Mouse (Mus musculus): ENCODE results near the gene Prima1. TPM values are rescaled to one million over a fixed set of nuclear protein-coding genes. Genes with fewer than 3 reads are reported as not detected.

Prima1 gene
- polyA plus RNA-seq, 1 experiment from 2014 or later = 1.3 TPM

DNA sequence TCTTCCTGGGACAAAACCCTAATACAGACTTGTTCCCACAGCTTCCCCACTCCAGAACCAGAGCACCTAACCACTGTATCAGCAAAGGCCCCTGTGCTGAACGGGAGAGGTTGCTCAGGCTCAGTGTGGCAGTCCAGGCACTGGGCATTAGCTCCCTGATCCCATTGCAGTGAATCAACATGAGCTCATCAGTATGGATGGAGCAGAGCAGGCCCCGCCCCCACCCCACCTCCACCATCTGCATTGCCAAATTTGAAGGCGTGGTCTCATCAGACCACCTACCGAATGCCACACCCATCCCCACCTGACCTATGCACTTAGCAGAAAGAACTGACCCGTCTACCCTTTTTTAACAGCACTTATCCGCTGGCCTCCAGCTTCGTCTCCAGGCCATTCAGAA lies 58.9 kb downstream of the Prima1 start:
- Histone ChIP-seq H3K27ac (no peak overlapping the region), H3K27me3 (no peaks in the 10 kb centered on the region), H3K9ac (no peak overlapping the region), H3K9me3 (no peaks in the 10 kb centered on the region), H3K4me2 (no peak overlapping the region), H3K4me1 (replicated peaks) (no peaks in the 10 kb centered on the region), H3K4me3 (no peak overlapping the region), H3K36me3 (peaks cover 59% of the 10 kb centered on the region)
- no peak for ATAC-seq (ENCODE audit: low FRiP score)
- WGBS = 20% methylated on average over 7 of the region's 7 CpGs

GRCm38 (mm10) chr12:103168892-103169291 lies 73.1 kb downstream of the Prima1 start:
- H3K9me3 ChIP-seq = no peaks in the 10 kb centered on the region
- no peak overlapping the region for H3K4me2 ChIP-seq
- 0 out of 2 replicates have a peak overlapping the region, but pooled peaks have one; percentile 52 for H3K27ac ChIP-seq
- no peak for ATAC-seq (ENCODE audit: low FRiP score)
- H3K36me3 ChIP-seq = peaks cover 72% of the 10 kb centered on the region
- WGBS = 83% methylated on average over 12 of the region's 12 CpGs
- H3K4me1 ChIP-seq (replicated peaks) = peaks cover 5% of the 10 kb centered on the region; the same call in 1 of the 2 replicates
- no peaks in the 10 kb centered on the region for H3K27me3 ChIP-seq
- H3K4me3 ChIP-seq = no peak overlapping the region
- no peak overlapping the region for H3K9ac ChIP-seq

GRCm38 (mm10) chr12:103164101-103165030 lies 77.6 kb downstream of the Prima1 start:
- Histone ChIP-seq H3K4me3 (no peak overlapping the region), H3K4me2 (no peak overlapping the region), H3K27ac (no peak overlapping the region), H3K36me3 (peaks cover 69% of the 10 kb centered on the region), H3K9me3 (no peaks in the 10 kb centered on the region), H3K27me3 (peaks cover 3% of the 10 kb centered on the region; the same call in 1 of the 2 replicates), H3K4me1 (replicated peaks) (peaks cover 8% of the 10 kb centered on the region; the same call in 1 of the 2 replicates), H3K9ac (no peak overlapping the region)
- no peak; the same call in 1 of the 2 replicates for ATAC-seq (ENCODE audit: low FRiP score)
- 27% methylated on average over 14 of the region's 14 CpGs for whole genome bisulfite sequencing

GRCm38 (mm10) chr12:103163596-103163995 lies 78.4 kb downstream of the Prima1 start:
- no peaks in the 10 kb centered on the region for H3K9me3 ChIP-seq
- ATAC-seq (ENCODE audit: low FRiP score) = no peak
- no peak overlapping the region for H3K4me2 ChIP-seq
- H3K27ac ChIP-seq = no peak overlapping the region
- H3K4me3 ChIP-seq = no peak overlapping the region
- peaks cover 8% of the 10 kb centered on the region; the same call in 1 of the 2 replicates for H3K4me1 ChIP-seq (replicated peaks)
- peaks cover 3% of the 10 kb centered on the region; the same call in 1 of the 2 replicates for H3K27me3 ChIP-seq
- 72% methylated on average over 10 of the region's 10 CpGs for WGBS
- no peak overlapping the region for H3K9ac ChIP-seq
- H3K36me3 ChIP-seq = peaks cover 70% of the 10 kb centered on the region

- no peak overlapping the region for H3K4me2 ChIP-seq
- ATAC-seq (ENCODE audit: low FRiP score) = no peak
- H3K27me3 ChIP-seq = peaks cover 6% of the 10 kb centered on the region; the same call in 1 of the 2 replicates
- H3K9ac ChIP-seq = no peak overlapping the region
- peaks cover 61% of the 10 kb centered on the region for H3K36me3 ChIP-seq
- H3K4me3 ChIP-seq = no peak overlapping the region
- no peak overlapping the region for H3K27ac ChIP-seq
- WGBS = 85% methylated on average over 4 of the region's 4 CpGs
- H3K4me1 ChIP-seq (replicated peaks) = peaks cover 17% of the 10 kb centered on the region
- no peaks in the 10 kb centered on the region for H3K9me3 ChIP-seq
Observed at GRCm38 (mm10) chr12:103160721-103161120, 81.2 kb downstream of the Prima1 start.

- WGBS = 71% methylated on average over 8 of the region's 8 CpGs
- Histone ChIP-seq H3K27me3 (peaks cover 6% of the 10 kb centered on the region; the same call in 1 of the 2 replicates), H3K9me3 (0 out of 2 replicates have a peak, but pooled peaks cover 2% of the 10 kb centered on the region), H3K27ac (no peak overlapping the region), H3K9ac (no peak overlapping the region), H3K4me2 (no peak overlapping the region), H3K36me3 (peaks cover 66% of the 10 kb centered on the region), H3K4me1 (replicated peaks) (peaks cover 12% of the 10 kb centered on the region), H3K4me3 (no peak overlapping the region)
- ATAC-seq (ENCODE audit: low FRiP score) = no peak
Observed at GRCm38 (mm10) chr12:103159016-103159415, 82.9 kb downstream of the Prima1 start.

- Histone ChIP-seq H3K27me3 (peaks cover 3% of the 10 kb centered on the region; the same call in 1 of the 2 replicates), H3K9me3 (0 out of 2 replicates have a peak, but pooled peaks cover 2% of the 10 kb centered on the region), H3K4me1 (replicated peaks) (peaks cover 9% of the 10 kb centered on the region), H3K4me3 (no peak overlapping the region), H3K4me2 (no peak overlapping the region), H3K36me3 (peaks cover 59% of the 10 kb centered on the region), H3K9ac (no peak overlapping the region; the same call in 1 of the 2 replicates), H3K27ac (no peak overlapping the region)
- ATAC-seq (ENCODE audit: low FRiP score) = peak; percentile 69
- WGBS = 59% methylated on average over 18 of the region's 18 CpGs
Observed at GRCm38 (mm10) chr12:103157129-103157910, 84.6 kb downstream of the Prima1 start.

DNA sequence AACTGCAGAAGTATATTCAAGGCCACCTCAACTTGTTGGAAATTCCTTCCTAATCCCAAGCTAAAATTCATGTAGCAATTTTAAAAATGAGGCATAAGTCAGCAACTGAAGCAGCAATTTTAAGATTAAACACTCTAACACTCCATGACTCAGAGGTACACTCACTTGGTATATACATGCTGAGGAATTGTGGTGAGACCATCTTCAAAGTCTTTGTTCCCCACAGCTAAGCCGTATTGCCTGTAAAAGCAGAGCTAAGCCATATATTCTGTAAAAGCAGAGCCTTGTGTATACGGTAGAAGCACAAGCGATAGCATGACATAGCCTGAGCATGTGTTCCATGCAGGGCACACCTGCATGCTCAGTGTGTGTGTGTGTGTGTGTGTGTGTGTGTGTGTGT lies 86.5 kb downstream of the Prima1 start:
- Histone ChIP-seq H3K27ac (no peak overlapping the region), H3K9me3 (0 out of 2 replicates have a peak, but pooled peaks cover 2% of the 10 kb centered on the region), H3K4me3 (no peak overlapping the region), H3K27me3 (0 out of 2 replicates have a peak, but pooled peaks cover 3% of the 10 kb centered on the region), H3K9ac (no peak overlapping the region), H3K4me2 (no peak overlapping the region), H3K4me1 (replicated peaks) (peaks cover 9% of the 10 kb centered on the region), H3K36me3 (peaks cover 50% of the 10 kb centered on the region)
- 71% methylated on average over 3 of the region's 3 CpGs for WGBS
- no peak for ATAC-seq (ENCODE audit: low FRiP score)

GRCm38 (mm10) chr12:103154927-103155326 lies 87.0 kb downstream of the Prima1 start:
- 0 out of 2 replicates have a peak, but pooled peaks cover 3% of the 10 kb centered on the region for H3K27me3 ChIP-seq
- H3K4me1 ChIP-seq (replicated peaks) = peaks cover 9% of the 10 kb centered on the region
- no peak overlapping the region for H3K27ac ChIP-seq
- H3K9ac ChIP-seq = no peak overlapping the region
- H3K36me3 ChIP-seq = peaks cover 48% of the 10 kb centered on the region
- H3K9me3 ChIP-seq = 0 out of 2 replicates have a peak, but pooled peaks cover 2% of the 10 kb centered on the region
- 76% methylated on average over 2 of the region's 2 CpGs for WGBS
- ATAC-seq (ENCODE audit: low FRiP score) = no peak
- no peak overlapping the region for H3K4me2 ChIP-seq
- H3K4me3 ChIP-seq = no peak overlapping the region

- Histone ChIP-seq H3K9me3 (peaks cover 2% of the 10 kb centered on the region; the same call in 1 of the 2 replicates), H3K36me3 (peaks cover 60% of the 10 kb centered on the region), H3K9ac (no peak overlapping the region), H3K4me3 (no peak overlapping the region), H3K27me3 (no peaks in the 10 kb centered on the region), H3K27ac (no peak overlapping the region), H3K4me2 (no peak overlapping the region), H3K4me1 (replicated peaks) (no peaks in the 10 kb centered on the region)
- 90% methylated on average over 2 of the region's 2 CpGs for WGBS
- no peak for ATAC-seq (ENCODE audit: low FRiP score)
Observed at GRCm38 (mm10) chr12:103150247-103150646, 91.7 kb downstream of the Prima1 start.
